Mouse (Mus musculus): ENCODE data around the gene Myrip.

Gene Myrip

DNA sequence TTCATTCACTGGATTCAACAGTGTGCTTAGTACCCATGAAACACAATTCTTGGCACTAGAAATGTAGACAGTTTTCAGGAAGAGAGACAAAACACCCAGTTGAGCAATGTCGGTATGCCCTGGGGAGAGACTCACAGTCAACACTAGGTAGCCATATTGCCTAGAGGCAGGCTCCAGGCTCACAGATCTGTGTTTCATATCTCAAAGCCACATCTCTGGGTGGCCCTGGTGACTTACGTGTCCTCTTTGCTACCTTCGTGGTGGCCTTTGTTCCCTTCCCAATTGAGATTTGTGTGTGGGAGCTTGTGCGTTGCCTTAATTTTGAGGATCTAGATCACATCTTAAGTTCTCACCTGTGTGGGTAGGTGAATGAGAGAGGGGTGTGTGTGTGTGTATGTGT lies 181.1 kb downstream of the Myrip start:
- DNase-seq, result no peak

- DNase-seq, result no peak
Observed at GRCm38 (mm10) chr9:120483101-120483500, 181.8 kb downstream of the Myrip start.

DNA sequence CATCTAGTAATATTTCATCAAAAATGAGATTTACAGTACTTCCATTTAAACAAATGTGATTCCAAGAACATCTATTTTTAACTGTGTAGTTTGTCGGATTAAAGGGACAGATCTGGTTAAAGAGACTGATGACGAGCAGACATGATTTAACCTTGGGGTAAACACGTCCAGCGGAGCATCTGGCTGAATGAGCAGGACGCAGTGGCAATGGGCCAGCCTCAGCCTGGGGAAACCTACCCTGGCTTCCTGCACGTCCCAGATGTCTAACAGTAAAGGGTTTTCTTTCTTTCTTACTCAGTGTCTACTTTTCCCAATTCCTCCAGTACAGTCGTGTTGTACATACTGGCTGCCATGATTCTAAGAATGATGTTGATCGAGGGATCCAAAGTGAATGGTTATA lies 185.8 kb downstream of the Myrip start:
- no peak for DNase-seq

DNA sequence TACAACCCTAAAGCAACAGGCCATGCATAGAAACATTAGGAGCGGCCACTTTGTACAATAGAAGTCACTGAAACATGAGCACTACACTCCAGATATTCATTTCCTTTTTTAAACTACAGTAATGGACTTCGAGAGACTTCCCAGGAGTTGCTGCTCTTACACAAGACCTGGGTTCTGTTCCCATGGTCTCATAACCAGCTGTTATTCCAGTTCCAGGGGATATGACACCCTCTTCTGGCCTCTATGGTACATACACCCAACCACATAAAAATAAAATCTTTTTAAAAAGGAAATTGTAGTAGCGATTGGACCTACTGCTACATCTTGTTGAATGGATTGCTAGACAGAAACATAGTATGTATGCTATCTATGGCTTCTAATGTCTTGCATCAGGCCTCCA lies 190.2 kb downstream of the Myrip start:
- no peak for DNase-seq

- no peak for DNase-seq
Observed at GRCm38 (mm10) chr9:120492010-120492399, 190.7 kb downstream of the Myrip start, which contains the start of gene Eif1b. Gene Eif1b (plus strand): TSS chr9:120492232.

DNA sequence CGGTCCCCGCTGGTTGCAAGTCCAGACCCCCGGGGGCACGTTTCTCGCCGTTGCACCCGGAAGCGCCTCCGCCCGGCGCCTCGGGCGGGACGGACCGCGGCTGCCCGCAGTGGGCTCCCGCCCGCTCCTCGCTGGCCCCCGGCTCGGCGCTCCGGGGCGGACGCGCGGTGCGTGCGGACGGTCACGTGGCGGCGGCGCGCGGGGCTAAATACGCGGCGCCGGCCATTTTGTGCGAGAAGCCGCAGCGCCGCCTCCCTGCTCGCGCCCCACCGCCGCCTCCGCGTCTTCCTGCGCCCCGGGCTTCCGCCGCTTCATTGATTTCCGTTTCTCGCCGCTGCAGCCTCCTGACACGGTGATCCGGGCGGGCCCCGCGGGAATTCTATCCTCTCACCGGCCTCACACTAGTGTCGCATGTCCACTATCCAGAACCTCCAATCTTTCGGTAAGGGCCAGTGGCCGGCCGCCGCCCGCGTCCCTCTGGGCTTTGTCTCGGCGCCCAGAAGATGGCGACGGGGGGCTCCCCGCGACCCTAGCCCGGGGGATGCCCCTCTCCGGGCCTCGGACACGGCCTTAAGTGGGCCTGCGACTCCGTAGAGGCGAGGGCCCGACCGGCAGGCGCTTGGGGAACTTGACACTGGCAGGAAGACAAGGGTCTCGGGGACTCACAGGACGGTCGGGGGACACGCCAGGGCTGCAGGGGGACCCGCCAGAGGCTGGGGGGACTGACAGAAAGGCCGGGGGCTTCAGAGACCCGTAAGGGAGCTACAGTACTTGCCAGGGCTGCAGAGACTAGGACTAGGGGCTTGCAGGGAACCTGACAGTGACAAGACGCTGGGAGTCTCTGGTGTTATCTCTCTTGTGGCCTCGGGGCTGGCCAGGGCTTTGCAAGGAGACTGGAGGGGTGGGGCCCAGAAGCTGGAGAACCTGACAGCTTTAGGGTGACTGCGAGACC lies 191.4 kb downstream of the Myrip start:
- DNase-seq, result peak; percentile 82

DNA sequence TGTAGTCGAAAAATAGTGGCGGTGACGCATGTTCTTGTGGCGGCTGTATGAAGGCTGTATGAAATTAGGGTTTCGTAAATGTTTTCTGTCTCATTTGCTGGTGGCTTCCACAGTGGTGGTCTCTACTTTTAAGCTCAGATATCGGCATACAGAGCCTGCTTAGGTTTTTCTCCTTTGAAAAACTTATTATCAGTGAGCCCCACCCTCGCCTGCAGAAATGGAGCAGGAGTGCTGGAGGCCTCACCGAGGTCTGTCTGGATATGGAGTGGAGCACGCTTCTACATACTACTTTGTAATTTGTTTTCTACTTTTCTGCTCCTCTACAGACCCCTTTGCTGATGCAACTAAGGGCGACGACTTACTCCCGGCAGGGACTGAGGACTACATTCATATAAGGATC lies 192.5 kb downstream of the Myrip start:
- no peak for DNase-seq

DNA sequence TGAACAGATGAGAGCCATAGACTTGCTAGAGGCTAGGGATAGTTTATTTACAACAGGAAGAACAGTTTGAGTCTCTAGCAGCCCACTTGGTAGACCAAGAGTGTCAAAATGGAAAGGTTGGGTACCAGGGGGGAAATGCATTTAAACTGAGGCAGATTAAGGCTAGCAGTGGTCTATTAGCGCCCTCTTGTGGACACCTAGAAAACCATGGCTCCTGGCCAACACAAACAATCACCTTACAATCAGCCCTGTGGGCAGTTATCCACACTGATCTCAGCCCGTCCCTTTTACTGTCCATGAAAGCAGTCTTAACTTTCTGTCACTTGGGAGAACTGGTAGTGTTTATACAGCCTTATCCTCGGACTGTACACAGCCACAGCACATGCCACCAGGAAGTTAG lies 195.4 kb downstream of the Myrip start:
- DNase-seq, result peak; percentile 69

DNA sequence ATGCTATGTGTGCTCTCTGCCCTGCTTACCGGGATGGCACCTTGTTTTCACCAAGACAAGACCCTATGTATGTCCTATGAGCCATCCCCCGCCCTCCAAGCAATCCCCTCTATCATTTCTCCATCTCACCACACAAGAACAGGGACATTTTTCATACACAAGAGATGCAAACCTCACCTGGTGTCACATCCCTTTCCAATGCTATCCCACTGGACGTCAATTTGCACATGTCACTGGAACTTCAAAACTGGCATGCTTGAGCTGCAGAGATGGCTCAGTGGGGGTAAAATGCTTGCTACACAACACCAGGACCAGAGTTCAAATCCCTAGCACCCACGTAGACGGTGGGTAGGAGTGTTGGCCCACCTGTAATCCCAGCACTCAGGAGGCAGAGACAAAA lies 196.7 kb downstream of the Myrip start:
- no peak for DNase-seq

DNA sequence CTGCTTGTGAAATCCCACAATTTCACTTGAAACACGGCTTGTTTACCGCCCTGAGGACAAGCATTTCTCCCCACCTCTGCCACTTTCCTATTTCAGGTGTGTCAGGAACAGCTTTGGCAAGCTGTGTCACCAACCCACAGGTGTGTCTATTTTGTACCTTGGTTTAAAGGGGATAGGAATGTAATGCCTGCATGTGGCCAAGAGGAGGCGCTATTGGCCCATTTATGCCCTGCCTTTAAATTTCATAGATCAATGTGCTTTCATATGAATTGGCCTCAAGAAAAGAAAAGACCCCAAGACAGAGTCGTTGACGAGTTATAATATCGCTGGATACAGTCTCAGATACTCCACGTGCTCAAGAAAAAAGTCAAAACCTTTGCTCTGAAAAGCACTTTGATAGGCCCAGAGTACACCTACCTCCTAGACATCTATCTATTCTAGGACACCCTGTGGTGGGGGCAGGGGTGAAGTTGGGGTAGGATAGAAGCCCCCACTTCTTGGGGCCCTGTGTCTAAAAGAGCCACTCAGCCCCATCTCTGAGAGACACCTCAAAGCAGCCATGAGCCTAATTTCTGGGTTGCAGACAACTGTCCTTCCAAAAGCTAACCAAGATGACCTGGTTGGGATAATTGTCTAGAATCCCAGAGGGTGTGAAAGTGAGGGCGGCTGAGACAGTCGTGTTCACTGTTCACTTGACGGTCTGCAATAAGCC lies 200.0 kb downstream of the Myrip start:
- no peak for DNase-seq

DNA sequence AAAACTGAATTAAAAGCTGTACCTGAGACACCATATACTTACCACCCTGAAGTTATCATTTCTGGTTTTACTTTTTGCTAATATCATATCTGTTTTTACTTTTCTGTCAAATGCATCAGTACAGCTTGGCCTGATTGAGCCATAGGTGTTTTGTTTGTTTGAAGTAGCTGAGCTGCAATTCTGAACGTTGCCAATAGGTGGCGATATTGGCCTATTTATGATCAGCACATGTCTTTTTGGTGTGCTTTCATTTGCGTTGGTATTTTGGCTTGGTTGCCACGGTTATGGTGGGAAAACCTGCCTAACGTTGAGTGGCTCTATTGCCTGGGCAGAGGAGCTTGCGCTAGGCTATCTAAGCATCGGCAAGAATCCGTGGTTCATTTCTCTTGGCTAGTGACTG lies 200.7 kb downstream of the Myrip start:
- peak; percentile 66 for DNase-seq

DNA sequence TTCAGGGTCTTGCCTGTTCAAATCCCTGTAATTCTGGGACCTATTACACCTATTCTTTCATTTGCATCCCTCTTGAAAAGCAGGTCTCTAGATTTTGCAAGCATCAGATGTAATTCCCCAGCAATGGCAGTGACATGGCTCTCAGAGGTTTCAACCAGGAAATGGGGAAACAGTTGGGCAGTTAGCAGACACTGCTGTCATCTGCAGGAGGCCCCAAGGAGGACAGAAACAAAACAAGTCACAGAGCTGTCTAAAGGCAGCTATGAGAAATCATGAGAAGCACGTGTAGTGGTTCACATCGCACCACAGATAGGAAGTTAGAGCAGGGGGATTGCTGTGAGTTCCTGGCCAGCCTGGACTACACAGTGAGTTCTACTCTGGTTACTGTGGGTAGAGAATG lies 203.1 kb downstream of the Myrip start:
- no peak for DNase-seq

DNA sequence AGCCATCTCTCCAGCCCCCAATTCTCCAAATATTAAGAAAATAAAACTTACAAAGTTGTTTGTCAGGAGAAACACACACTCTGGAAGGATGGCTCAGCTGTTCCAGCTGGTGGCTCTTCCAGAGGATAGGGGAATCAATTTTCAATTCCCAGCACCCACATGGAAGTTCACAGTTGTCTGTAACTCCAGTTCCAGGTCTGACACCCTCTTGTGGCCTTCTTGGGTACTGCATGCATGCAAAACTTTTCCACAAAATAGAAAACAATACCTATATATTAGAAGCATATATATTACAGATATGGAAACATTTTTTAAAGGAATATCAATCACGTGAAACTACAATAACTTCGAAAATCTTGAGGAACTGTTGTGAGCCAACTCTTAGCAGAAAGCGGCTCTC lies 210.5 kb downstream of the Myrip start:
- no peak for DNase-seq

DNA sequence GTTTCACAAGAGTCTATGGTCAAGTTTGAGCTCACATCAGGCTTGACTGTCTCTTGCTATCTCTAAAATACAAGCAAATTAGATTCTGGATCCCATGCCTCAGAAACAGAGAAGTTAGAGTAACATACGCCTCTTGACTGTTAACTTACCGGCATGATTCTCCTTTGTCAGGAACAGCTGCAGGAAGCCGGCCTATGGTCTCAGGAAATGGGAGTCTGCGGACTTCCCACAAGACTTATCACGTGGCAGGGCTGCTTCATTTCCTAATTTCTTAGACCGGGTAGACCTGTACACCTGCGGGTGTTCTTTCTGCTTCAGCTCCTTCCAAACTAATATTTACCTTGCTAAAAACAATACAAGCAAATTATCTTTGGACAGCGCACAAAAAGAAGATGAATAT lies 215.4 kb downstream of the Myrip start:
- no peak for DNase-seq

DNA sequence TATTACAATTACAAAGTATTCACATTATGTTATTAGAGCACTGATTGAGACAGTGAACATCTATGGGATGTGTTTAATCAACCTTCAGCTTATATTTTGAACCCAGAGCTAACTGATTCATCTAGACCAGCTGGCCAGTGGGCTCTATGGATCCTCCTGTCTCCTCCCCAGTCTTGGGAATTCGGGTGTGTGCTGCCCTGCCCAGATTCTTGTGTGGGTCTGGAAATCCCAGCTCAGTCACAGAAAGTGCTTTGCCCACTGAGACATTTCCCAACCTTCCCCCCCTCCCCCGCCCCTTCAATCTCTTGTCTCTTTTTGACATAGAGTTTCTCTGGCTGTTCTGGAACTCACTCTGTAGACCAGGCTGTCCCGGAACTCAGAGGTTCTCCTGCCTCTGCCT lies 217.6 kb downstream of the Myrip start:
- no peak for DNase-seq

- no peak for DNase-seq
Observed at GRCm38 (mm10) chr9:120519469-120520125, 218.3 kb downstream of the Myrip start.

DNA sequence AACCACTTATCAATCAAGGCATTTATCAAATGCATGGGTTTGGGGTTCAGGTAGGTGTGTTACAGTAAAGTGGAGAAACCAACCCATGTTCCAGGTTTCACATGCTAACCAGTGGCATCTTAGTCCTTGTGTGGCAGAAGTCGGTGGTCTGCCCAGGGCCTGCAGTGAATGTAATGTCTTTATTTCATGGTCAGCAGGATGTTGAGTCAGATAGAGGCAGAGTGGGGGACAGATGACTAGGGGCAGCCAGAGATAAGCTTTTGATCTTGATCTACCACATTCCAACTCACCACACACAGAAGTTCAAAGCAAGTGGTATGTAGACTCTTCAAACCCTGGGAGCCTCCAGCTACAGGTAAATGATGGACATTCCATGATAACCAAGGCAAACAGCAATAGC lies 219.8 kb downstream of the Myrip start:
- DNase-seq, result no peak
